Mouse (Mus musculus): Measurements from ENCODE around the gene Col4a4. TPM values are rescaled to one million over a fixed set of nuclear protein-coding genes. Genes with fewer than 3 reads are reported as not detected.

Gene Col4a4
- polyA plus RNA-seq, 1 experiment from 2014 or later: 0.25 TPM

DNA sequence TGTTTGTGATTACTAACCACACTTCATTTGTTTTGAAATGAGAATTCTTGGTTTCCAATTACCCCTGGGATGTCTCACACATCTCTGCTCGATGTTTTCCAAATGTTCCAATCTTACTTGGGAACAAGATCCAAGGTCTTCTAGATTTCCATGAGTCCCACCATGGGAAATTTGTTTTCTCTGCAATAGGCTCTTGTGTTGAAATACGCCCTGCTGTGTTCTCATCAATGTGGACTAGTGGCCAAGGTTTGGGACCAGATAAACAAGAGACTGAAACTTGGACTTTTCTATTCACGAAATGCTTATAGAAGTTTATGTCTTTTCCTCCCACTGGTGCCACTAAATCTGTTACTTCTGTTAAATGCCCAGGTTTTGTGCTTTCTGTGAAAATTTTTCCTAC, 11.0 kb downstream of the Col4a4 start:
- Histone ChIP-seq H3K36me3 (replicated peaks; ENCODE audit: control insufficient read depth, insufficient read depth, low read depth, low read length) (no peaks in the 10 kb centered on the region), H3K9me3 (replicated peaks; ENCODE audit: control insufficient read depth, low read length) (no peaks in the 10 kb centered on the region), H3K4me2 (ENCODE audit: low read depth, low read length) (no peak overlapping the region), H3K9ac (replicated peaks; ENCODE audit: low read length) (no peak overlapping the region), H3K4me3 (ENCODE audit: low read depth, low read length) (no peak overlapping the region), H3K4me1 (ENCODE audit: control insufficient read depth, insufficient read depth, low read length) (no peaks in the 10 kb centered on the region), H3K27ac (replicated peaks; ENCODE audit: low read depth, low read length) (no peak overlapping the region), H3K27me3 (ENCODE audit: control insufficient read depth, insufficient read depth, low read length) (no peaks in the 10 kb centered on the region)
- 87% methylated on average over 3 of the region's 3 CpGs for WGBS
- ATAC-seq (replicated peaks; ENCODE audit: insufficient number of reproducible peaks, low FRiP score, low TSS enrichment, low read depth) (no peak), DNase-seq (ENCODE audit: low spot score) (no peak)

DNA sequence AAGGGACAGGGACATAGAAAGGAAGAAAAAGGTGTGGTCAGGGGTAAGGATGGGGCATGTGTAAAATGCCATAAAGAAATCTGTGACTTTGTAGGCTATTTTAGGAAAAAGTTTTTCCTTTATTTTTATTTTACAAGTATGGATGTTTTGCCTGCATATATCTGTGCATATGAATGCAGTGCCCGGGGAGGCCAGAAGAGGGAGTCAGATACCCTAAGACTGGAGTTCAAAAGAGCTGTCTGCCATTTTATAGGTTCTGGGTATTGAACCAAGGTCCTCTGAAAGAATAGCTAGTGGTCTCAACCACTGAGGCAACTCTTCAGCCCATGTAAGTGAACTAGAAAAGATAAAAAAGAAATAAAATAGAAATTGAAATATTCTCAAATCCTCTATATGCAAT, 14.9 kb downstream of the Col4a4 start:
- ATAC-seq (replicated peaks; ENCODE audit: insufficient number of reproducible peaks, low FRiP score, low TSS enrichment, low read depth) (no peak), DNase-seq (ENCODE audit: low spot score) (peak; percentile 14)
- Histone ChIP-seq H3K36me3 (replicated peaks; ENCODE audit: control insufficient read depth, insufficient read depth, low read depth, low read length) (no peaks in the 10 kb centered on the region), H3K27ac (replicated peaks; ENCODE audit: low read depth, low read length) (no peak overlapping the region), H3K4me3 (ENCODE audit: low read depth, low read length) (no peak overlapping the region), H3K9me3 (replicated peaks; ENCODE audit: control insufficient read depth, low read length) (no peaks in the 10 kb centered on the region), H3K4me2 (ENCODE audit: low read depth, low read length) (no peak overlapping the region), H3K9ac (replicated peaks; ENCODE audit: low read length) (no peak overlapping the region), H3K4me1 (ENCODE audit: control insufficient read depth, insufficient read depth, low read length) (no peaks in the 10 kb centered on the region), H3K27me3 (ENCODE audit: control insufficient read depth, insufficient read depth, low read length) (no peaks in the 10 kb centered on the region)
- 71% methylated on average over 1 of the region's 1 CpGs for WGBS

DNA sequence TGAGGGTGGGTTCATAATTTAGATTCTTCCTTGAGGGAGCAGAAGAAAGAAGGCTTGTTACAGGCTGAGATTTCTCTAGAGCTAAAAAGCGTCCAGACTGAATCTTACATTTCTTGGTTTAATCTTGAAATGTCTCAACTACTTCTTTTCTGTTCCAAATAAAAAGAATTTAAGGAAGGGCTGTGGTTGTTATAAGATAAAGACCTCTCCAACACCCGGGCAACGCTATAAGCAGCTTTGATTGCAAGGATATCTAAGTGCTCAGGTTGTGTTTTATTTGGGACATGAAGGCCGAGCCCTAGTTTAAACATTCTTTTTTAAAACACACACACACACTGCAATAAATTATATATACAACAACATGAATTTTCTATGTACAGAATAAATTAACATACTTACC, 17.2 kb downstream of the Col4a4 start:
- WGBS: 85% methylated on average over 4 of the region's 4 CpGs
- H3K4me1 ChIP-seq (ENCODE audit: control insufficient read depth, insufficient read depth, low read length): no peaks in the 10 kb centered on the region
- H3K9me3 ChIP-seq (replicated peaks; ENCODE audit: control insufficient read depth, low read length): no peaks in the 10 kb centered on the region
- ATAC-seq (replicated peaks; ENCODE audit: insufficient number of reproducible peaks, low FRiP score, low TSS enrichment, low read depth): no peak
- H3K27ac ChIP-seq (replicated peaks; ENCODE audit: low read depth, low read length): no peak overlapping the region
- H3K9ac ChIP-seq (replicated peaks; ENCODE audit: low read length): no peak overlapping the region
- no peak overlapping the region for H3K4me2 ChIP-seq (ENCODE audit: low read depth, low read length)
- no peaks in the 10 kb centered on the region for H3K27me3 ChIP-seq (ENCODE audit: control insufficient read depth, insufficient read depth, low read length)
- H3K36me3 ChIP-seq (replicated peaks; ENCODE audit: control insufficient read depth, insufficient read depth, low read depth, low read length): no peaks in the 10 kb centered on the region
- DNase-seq (ENCODE audit: low spot score): no peak
- H3K4me3 ChIP-seq (ENCODE audit: low read depth, low read length): no peak overlapping the region

DNA sequence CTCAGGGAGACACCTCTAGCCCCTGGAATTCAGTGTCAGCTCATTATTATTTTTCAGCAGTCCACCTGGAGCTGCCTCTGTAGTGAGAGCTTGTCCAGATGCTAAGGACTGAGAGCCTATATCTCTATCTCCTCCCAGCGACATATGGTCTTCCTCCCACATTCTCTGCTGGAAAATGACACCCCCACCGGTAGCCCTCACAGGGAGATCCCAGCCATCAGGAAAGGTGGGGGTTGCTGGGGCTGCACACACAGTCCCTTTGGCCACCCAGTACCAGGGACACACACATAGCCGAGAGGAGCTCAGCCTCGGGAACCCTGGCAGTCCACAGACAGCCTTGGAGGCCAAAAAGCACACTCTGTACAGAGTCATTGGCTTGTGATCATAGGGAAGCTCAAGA, 26.4 kb downstream of the Col4a4 start:
- H3K9me3 ChIP-seq (replicated peaks; ENCODE audit: control insufficient read depth, low read length): no peaks in the 10 kb centered on the region
- WGBS: 74% methylated on average over 4 of the region's 4 CpGs
- H3K36me3 ChIP-seq (replicated peaks; ENCODE audit: control insufficient read depth, insufficient read depth, low read depth, low read length): no peaks in the 10 kb centered on the region
- DNase-seq (ENCODE audit: low spot score): no peak
- no peak overlapping the region for H3K4me3 ChIP-seq (ENCODE audit: low read depth, low read length)
- H3K27me3 ChIP-seq (ENCODE audit: control insufficient read depth, insufficient read depth, low read length): no peaks in the 10 kb centered on the region
- no peak overlapping the region for H3K9ac ChIP-seq (replicated peaks; ENCODE audit: low read length)
- H3K4me1 ChIP-seq (ENCODE audit: control insufficient read depth, insufficient read depth, low read length): no peaks in the 10 kb centered on the region
- ATAC-seq (replicated peaks; ENCODE audit: insufficient number of reproducible peaks, low FRiP score, low TSS enrichment, low read depth): no peak
- H3K4me2 ChIP-seq (ENCODE audit: low read depth, low read length): no peak overlapping the region
- H3K27ac ChIP-seq (replicated peaks; ENCODE audit: low read depth, low read length): no peak overlapping the region

DNA sequence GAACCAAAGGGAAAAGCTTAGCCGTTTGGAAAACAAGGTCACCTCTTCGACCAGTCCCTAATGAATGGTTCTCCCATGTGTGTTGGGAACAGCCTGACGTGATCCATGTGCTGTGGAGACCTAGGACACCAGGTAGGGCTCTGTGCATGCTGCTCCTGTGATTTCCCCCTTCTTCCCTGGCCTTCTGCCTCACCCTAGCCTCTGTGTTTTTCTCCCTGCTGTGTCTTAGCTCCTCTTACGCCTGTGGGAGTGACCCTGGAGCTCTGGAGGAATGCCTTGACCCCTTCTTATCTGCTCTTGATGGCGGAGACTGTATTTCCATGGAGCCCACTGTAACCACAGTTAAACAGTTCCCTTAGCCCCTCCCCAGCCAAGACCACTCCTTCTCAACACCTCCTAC, 31.8 kb downstream of the Col4a4 start:
- no peaks in the 10 kb centered on the region for H3K36me3 ChIP-seq (replicated peaks; ENCODE audit: control insufficient read depth, insufficient read depth, low read depth, low read length)
- H3K4me2 ChIP-seq (ENCODE audit: low read depth, low read length): no peak overlapping the region
- H3K4me1 ChIP-seq (ENCODE audit: control insufficient read depth, insufficient read depth, low read length): no peaks in the 10 kb centered on the region
- H3K9me3 ChIP-seq (replicated peaks; ENCODE audit: control insufficient read depth, low read length): no peaks in the 10 kb centered on the region
- H3K27me3 ChIP-seq (ENCODE audit: control insufficient read depth, insufficient read depth, low read length): no peaks in the 10 kb centered on the region
- H3K4me3 ChIP-seq (ENCODE audit: low read depth, low read length): no peak overlapping the region
- ATAC-seq (replicated peaks; ENCODE audit: insufficient number of reproducible peaks, low FRiP score, low TSS enrichment, low read depth): peak; percentile 34; the same call in 1 of the 2 replicates
- H3K9ac ChIP-seq (replicated peaks; ENCODE audit: low read length): no peak overlapping the region
- no peak for DNase-seq (ENCODE audit: low spot score)
- 64% methylated on average over 5 of the region's 5 CpGs for WGBS
- no peak overlapping the region for H3K27ac ChIP-seq (replicated peaks; ENCODE audit: low read depth, low read length)

DNA sequence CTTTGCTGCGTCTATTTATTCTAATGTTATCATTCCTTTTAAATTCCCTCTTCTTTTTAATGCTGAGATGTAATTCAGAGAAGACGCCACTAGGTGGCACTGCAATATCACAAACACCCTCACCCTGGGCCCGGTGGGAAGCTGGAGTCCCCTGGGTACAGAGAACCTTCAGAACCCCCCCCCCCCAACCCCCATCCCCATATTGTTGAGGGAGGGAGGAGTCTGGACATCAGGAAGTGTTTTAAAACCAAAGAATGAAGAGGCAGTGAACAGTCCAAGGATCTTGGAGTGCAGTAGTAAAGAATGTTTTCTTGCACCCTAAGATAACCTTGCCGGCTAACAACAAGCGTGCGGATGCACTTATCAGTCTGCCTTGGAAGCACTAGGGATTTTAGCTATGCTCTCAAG, 32.2 kb downstream of the Col4a4 start:
- Histone ChIP-seq H3K27ac (replicated peaks; ENCODE audit: low read depth, low read length) (no peak overlapping the region), H3K4me2 (ENCODE audit: low read depth, low read length) (no peak overlapping the region), H3K9ac (replicated peaks; ENCODE audit: low read length) (no peak overlapping the region), H3K4me3 (ENCODE audit: low read depth, low read length) (no peak overlapping the region), H3K36me3 (replicated peaks; ENCODE audit: control insufficient read depth, insufficient read depth, low read depth, low read length) (no peaks in the 10 kb centered on the region), H3K27me3 (ENCODE audit: control insufficient read depth, insufficient read depth, low read length) (no peaks in the 10 kb centered on the region), H3K9me3 (replicated peaks; ENCODE audit: control insufficient read depth, low read length) (no peaks in the 10 kb centered on the region), H3K4me1 (ENCODE audit: control insufficient read depth, insufficient read depth, low read length) (no peaks in the 10 kb centered on the region)
- WGBS: 42% methylated on average over 6 of the region's 6 CpGs
- peak; percentile 72 for ATAC-seq (replicated peaks; ENCODE audit: insufficient number of reproducible peaks, low FRiP score, low TSS enrichment, low read depth)
- peak; percentile 69 for DNase-seq (ENCODE audit: low spot score)

DNA sequence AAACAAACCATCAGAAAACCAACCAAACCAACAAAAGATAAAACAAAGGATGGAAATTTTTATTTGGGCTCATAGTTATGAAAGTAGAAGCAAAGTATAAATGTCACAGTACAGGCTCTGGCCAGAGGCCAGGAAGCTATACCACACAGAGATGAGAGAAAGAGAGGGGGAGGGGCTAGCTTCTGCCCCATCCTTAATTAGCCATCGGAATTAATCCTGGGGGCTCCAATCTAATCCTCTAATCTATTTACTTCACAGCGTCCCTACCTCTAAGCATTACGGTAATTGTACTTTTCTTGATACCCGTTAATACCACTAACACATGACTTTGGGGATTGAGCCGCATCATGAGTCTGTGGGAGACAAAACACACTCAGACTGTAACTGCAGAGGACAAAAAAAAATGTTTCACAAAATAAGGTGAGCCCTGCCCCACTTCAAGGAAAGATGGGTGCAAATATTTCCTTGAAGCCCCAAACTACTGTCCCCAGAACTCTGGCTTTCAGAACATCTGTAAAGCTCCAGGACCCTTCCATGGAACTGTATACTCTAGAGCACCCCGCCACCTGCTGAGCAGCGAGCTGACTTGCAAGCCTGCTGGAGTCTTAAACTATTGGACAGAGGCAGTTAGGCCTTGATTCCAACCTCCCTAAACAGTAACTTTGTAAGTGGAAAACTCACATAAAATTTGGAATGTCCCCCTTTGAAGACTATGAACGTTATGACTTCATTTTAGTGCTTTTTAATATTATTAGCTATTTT, 41.3 kb downstream of the Col4a4 start:
- Histone ChIP-seq H3K4me3 (ENCODE audit: low read depth, low read length) (no peak overlapping the region), H3K27ac (replicated peaks; ENCODE audit: low read depth, low read length) (no peak overlapping the region), H3K27me3 (ENCODE audit: control insufficient read depth, insufficient read depth, low read length) (no peaks in the 10 kb centered on the region), H3K4me1 (ENCODE audit: control insufficient read depth, insufficient read depth, low read length) (no peaks in the 10 kb centered on the region), H3K36me3 (replicated peaks; ENCODE audit: control insufficient read depth, insufficient read depth, low read depth, low read length) (no peaks in the 10 kb centered on the region), H3K9me3 (replicated peaks; ENCODE audit: control insufficient read depth, low read length) (no peaks in the 10 kb centered on the region), H3K4me2 (ENCODE audit: low read depth, low read length) (no peak overlapping the region), H3K9ac (replicated peaks; ENCODE audit: low read length) (no peak overlapping the region)
- WGBS: 68% methylated on average over 8 of the region's 8 CpGs
- no peak for DNase-seq (ENCODE audit: low spot score)
- no peak for ATAC-seq (replicated peaks; ENCODE audit: insufficient number of reproducible peaks, low FRiP score, low TSS enrichment, low read depth)

DNA sequence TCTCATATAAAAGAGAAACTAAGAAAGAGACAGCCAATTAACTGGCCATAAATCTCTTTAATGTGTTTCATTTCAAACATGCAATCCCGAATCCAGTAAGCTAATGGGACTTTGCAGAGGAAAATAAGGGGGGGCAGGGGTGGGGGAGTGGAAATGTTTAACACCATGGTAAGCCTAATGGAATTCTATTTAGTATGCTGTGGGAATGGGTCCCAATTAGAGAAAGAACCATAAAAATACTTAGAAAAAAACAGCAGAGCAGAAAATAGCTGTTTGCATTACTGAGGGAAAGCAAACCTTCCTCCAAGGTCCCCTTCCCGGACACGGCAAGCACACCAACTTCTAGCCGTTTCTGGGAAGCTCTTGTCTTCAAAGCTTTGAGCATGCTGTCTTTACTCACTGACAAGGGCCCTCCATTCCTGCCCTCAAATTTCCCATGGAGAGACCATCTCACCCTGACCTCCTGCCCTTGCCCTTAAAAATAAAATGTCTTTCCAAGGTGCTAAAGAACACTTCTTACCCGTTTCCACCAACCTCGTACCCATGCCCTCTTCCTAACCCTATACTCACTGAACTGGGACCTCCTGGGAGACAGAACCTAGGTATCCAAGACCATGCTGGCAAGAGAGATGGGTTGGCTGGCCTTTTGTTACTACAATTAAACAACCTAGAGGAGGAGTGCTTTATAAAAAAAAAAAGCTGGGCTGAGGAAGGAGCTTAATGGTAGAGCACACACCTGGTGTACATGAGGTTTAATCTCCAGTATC, 42.0 kb downstream of the Col4a4 start:
- H3K9me3 ChIP-seq (replicated peaks; ENCODE audit: control insufficient read depth, low read length): no peaks in the 10 kb centered on the region
- H3K27me3 ChIP-seq (ENCODE audit: control insufficient read depth, insufficient read depth, low read length): no peaks in the 10 kb centered on the region
- DNase-seq (ENCODE audit: low spot score) (no peak), ATAC-seq (replicated peaks; ENCODE audit: insufficient number of reproducible peaks, low FRiP score, low TSS enrichment, low read depth) (no peak)
- no peak overlapping the region for H3K4me3 ChIP-seq (ENCODE audit: low read depth, low read length)
- H3K9ac ChIP-seq (replicated peaks; ENCODE audit: low read length): no peak overlapping the region
- H3K27ac ChIP-seq (replicated peaks; ENCODE audit: low read depth, low read length): no peak overlapping the region
- no peaks in the 10 kb centered on the region for H3K36me3 ChIP-seq (replicated peaks; ENCODE audit: control insufficient read depth, insufficient read depth, low read depth, low read length)
- H3K4me1 ChIP-seq (ENCODE audit: control insufficient read depth, insufficient read depth, low read length): no peaks in the 10 kb centered on the region
- H3K4me2 ChIP-seq (ENCODE audit: low read depth, low read length): no peak overlapping the region
- WGBS: 81% methylated on average over 6 of the region's 6 CpGs

All from embryonic facial prominence, embryonic 11.5 days (tissue).